Mouse (Mus musculus) heart, adult 2 months (tissue): ENCODE results near the gene Fgfbp3.

Source experiments
- CTCF ChIP-seq: fragments of 200-600 bp; IDR thresholded peaks from 2 replicates; pipeline ENCODE4 v1.8.1; 2022; ENCODE audit warnings: antibody characterized with exemption, mild to moderate bottlenecking, moderate library complexity
- EP300 ChIP-seq: fragments of 200-500 bp; IDR thresholded peaks from 2 replicates; pipeline ENCODE4 v1.6.1; 2011; ENCODE audit warnings: low read depth, low read length, control low read depth; ENCODE audit not compliant: insufficient read depth
- POLR2A ChIP-seq: fragments of 200-500 bp; IDR thresholded peaks from 2 replicates; pipeline ENCODE4 v1.6.1; 2011; ENCODE audit warnings: mild to moderate bottlenecking, low read depth, low read length, control low read depth; ENCODE audit not compliant: insufficient read depth

GRCm38 (mm10) chr19:36878743-36879495 lies 40.5 kb downstream of the Fgfbp3 start:
- TF ChIP-seq CTCF (no peak), POLR2A (no peak), EP300 (no peak)
